Mouse (Mus musculus): ENCODE measurements around the gene Pnkp.

Gene Pnkp

GRCm38 (mm10) chr7:44901230-44901722 is 44.3 kb downstream of the Pnkp start:
- in situ Hi-C loops (cut with MseI, MboI), result no loop called here

GRCm38 (mm10) chr7:44905430-44905829 is 48.5 kb downstream of the Pnkp start:
- in situ Hi-C loops (cut with MseI, MboI), result no loop called here

- in situ Hi-C loops (cut with MseI, MboI), result no loop called here
These were observed 52.0 kb downstream of the Pnkp start for GRCm38 (mm10) chr7:44908706-44909476.
